Mouse (Mus musculus) right cerebral cortex, postnatal 10 days (tissue): ENCODE results near the gene P2rx5.

ENCODE experiments used
- DNase-seq, 2 experiments: peaks; one replicate each; pipeline ENCODE4 v3.0.0; 2021; ENCODE audit warnings: low spot score in 2 of 2

The P2rx5 gene

DNA sequence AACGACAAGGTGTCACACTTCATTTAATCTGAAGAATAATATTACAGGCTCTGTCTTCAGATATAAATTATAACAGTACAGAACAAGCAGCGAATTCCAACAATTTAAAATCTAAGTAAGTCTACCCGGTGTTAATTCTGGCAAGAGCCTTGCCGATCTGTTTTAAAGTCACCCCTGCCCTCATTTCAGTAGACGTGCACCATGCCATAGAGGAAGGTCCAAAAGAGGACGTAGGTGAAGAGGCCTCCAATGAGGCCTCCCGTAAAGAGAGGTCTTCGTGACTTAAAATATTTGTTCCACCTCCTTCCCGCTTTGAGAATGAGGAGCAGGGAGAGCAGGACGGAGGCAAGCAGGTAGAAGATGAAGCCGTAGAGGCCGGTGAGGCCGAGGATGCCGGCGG is 16.0 kb downstream of the P2rx5 start:
- no peak for DNase-seq

DNA sequence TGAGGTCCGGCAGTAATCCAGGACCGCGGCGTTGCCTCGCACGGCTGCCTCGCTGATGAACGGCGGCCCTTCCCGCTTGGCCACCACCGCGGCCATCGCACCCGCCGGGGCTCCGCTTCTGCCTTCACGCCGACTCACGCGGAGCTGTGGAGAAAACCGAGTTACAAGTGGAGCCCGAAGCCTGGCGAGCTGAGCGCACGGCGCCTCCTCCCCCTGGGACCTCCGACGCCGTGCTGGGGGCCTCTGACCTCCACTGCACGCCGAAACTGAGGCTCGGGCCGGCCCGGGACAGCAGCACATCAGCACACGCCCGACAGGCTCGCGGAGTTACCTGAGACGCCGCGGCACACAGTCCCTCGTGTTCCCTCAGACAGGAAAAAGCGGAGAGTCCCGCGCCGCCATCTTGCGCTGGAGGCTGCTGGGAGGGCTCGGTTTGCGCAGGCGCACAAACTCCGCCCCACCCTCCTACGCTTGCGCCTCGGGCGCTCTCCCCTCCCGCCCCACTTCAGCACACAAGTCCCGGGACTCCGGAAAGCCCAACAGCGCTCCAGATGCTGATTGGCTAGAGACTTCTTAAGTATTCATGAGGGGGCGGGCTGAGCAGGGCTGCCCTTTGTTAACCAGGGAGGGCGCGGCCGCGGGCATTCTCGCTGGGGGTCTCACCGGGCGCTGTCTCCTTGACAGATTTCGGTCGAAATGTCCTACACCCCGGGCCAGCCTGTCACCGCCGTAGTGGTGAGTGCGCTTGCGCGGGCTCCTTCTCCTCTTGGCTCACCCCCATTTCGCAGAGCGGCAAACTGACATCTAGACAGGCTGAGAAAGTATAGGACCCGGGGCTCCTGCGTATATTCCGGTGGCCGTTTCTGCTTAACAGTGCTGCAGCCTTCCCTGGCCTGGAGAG is 16.6 kb downstream of the P2rx5 start, which contains the start of the genes Emc6 and Tax1bp3:
Gene Emc6, minus strand, starts transcription at position 430 of the 901 bp plus-strand sequence.
Gene Tax1bp3, plus strand, starts transcription at position 476 of the 901 bp plus-strand sequence.
- peak; percentile 97 for DNase-seq

DNA sequence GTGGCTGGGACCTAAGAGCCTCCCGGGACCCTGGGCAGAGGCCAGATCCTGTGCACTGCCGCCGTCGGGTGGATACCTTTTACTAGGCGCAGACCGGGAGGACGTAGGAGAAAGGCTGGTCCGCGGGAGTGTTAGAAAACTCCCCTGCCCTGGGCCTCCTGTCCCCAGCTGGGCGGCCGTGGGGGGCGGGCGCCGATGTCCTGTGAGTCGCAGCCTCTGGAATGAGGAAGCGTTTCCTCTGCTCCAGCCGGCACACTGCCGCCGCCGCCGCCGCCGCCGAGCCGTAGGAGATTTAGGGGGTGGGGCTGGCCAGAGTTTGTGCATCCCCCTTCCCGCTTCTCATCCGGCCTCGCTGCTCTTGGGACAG is 17.3 kb downstream of the P2rx5 start:
- peak; percentile 58 to 60 for DNase-seq

DNA sequence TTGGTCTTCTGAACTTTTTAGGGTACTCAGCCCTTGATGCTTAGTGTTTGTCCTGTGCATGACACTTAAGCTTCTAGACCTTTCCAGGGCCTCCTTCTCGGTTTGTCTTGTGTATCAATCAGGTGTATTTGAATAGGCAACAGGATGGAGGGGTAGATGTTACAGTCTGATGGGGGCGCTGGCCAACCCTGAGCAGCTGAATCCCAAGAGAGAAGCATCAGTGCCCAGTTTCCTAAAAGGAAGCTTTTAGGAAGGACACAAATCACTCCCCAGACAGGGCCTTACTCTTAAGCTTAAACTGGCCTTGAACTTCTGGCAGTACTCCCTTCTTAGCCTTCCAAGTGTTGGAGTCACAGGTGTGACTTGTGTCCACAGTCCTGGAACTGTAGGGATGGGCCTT is 17.7 kb downstream of the P2rx5 start:
- no peak for DNase-seq

DNA sequence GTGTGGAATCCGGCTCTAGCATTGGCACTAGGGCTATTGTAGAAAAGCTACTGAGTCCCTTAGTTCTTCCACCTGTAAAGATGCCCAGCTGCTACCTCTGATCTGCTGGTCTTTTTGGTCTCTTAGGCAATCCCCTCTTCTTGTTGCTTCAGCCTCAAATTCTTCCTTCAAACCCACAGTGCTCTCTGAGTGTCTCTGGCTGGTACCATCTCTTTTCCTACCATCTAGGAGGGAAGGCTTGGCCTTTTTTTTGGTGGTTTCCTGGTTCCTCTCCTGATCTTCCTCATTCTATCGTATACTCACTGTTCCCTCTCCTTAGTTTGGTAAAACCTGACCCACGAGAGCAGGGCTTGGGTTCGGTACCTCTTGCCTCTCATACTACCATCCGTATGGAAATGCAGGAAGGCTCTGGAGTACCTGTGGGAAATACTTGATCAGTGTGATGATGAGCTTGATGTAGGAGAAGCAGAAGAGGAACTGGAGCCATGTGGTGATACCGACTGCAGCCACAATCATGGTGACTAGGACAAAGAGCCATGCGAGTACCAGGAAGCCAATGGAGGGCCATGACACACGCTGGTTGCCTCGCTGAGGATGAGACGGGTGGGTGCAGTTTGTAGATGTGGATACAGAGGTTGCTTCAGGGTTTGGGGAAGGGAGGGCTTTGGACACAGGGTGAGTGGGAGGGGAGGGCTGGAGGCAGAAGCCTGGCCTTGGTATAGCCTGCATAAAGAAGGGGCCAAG is 25.8 kb downstream of the P2rx5 start:
- DNase-seq: no peak

DNA sequence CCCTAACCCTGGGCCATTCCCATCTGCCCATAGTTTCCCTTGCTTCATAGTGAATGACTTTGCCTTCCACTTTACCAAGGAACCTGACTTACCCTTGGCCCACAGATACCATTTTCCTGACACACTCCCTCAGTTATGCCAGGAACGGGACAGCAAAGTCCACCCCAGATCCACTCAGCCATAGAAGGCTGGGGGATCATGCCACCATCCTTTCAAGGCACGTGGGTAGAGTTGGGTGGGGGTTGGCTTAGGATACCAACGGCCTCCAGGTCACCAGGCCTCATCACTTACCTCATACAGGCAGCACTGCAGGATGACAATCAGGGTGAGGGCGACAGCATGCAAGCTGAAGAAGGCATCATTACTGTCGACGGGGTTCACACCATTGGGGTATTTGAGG is 27.0 kb downstream of the P2rx5 start:
- no peak for DNase-seq

DNA sequence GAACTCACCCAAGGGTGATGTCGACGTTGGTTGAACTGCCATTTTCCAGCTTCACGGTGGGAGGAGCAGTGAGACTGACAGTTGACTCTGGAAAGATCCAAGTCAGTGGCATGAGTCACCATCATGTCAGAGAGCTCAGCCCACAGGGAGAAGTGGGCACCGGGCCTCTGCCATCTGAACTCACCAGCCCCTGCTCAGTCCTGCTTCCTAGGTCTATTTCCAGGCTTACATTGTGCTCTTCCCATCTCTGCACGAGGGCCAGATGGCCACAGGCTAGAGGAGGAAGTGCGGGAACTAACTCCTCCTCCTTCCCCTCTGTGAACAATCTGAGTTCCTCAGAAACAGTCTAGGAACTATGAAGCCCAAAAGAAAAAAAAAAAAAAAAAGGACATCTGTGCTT is 32.8 kb downstream of the P2rx5 start:
- peak; percentile 35 to 45 for DNase-seq

DNA sequence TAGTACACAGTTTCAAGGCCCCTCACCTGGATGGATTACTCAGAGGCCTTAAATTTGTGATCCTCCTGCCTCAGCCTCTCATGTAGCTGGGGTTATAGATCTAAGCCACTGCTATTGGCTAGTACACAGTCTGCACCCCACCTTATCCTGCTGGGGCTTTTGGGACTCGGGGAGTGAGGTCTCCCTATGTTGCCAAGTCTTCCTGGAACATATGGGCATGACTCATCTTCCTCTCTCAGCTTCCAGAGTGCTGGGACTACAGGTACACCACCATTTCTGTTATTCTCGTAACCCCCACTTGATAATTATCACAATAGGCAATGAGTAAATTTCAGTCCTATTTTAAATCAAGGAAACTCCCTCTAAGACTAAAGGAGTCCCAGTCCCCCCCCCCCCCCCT is 34.2 kb downstream of the P2rx5 start:
- no peak for DNase-seq

DNA sequence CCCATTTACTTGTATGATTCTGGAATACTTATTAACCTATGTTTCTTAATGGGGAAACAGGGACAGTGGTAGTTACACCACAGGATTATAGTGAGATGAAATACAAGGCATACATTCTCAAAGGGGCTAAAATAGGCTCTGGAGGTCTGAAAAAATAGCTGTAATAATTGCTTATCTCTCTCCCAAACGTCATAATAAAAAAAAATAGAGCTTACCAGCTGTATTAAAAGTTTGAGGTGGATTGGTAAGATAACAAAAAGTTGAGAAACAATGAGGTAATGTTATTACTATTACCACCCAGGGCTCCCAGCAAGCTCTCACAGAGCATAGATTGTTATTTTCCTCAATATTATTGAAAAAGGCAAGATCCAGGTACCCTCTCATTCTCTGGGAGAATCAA is 38.0 kb downstream of the P2rx5 start:
- DNase-seq: no peak

DNA sequence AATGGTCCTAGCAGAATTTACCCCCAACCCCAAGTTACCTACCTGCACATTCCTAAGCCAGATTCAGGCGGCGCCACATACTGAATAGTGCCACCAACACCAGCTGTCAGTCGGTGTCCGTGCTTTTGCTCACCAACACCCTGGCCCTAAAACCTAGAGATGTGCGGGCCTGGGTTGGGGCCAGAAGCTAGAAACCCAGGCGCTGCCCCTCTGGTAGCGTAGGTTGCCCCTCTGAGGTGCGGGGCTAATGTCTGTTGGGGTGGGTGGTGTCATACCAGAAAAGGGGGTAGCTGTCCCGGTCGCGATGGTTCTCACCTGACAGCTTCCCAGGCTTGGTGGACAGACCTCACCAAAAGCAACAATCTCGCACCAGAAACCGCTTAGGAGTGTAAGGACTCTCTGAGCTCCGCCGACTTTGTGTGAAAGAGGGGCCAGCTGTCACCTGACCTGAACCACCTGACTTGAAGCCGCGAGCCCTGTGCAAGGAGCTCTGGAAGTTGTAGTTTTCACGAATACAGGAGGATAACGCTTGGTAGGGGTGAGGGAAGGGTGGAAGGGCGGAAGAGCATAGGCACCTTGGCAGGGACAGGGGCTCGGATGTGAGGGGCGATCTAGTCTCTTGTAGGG is 38.5 kb downstream of the P2rx5 start, which contains the start of gene Ctns:
Gene Ctns, minus strand, starts transcription at position 440 of the 627 bp plus-strand sequence.
- peak; percentile 91 to 95 for DNase-seq

DNA sequence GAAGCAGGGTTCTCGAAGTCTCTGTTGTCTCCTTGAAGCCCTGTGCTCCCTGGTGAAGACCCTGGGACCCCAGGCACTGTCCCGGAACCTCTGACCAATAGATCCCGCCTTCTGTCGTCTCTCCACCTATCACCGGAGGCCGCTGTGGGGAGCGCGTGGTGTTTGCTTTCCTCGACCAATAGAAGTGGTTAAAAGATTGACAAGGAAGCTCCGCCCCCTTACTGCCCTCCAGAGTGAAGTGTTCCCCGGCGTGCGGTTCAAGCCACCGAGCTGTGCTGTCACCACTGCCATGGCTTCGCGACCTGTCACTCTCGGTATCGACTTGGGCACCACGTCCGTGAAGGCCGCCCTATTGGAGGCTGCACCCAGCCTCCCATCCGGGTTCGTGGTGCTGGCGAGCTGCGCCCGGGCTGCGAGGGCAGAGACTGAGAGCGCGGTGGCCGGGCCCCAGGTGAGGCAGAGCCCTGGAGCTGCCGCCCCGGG is 39.0 kb downstream of the P2rx5 start, which contains the start of gene Shpk:
Gene Shpk, plus strand, starts transcription at position 231 of the 483 bp plus-strand sequence.
- peak; percentile 97 to 98 for DNase-seq

DNA sequence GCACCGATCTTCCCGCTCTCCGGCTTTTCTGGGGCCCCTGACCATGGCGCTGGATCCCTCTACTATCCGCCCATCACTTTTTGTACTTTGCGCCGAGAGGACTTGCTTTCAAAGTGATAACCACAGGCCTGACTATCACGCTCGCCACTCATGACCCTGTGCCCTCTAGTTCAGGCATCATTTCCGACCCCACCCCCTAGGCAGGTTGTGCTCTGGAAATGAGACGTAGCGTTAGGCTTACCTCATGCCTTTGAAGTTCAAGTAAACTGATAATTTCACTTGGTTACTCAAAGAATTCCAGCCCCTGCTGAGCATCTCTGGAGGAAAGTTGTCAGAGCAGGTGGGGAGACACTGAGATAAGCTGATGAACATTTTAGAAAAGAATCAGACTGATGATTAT is 39.7 kb downstream of the P2rx5 start:
- no peak for DNase-seq

DNA sequence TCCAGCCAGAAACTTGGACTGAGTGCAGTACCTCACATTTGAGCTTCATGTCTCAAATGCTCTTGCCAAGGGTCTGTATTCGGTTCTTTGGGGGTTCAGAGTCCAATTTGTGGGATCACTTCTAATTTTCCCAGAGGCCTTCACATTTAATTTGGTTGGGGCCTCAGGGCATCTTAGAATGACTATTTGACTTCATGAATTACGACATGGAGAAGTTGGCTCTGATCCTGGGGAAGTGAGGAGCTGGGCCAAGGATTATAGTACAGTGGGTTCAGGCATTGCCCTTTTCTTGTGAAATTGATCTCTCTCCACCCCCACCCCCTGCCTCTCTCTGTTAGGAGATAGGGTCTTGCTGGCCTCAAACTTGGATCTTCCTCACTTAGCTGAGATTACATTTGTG is 40.8 kb downstream of the P2rx5 start:
- no peak for DNase-seq

DNA sequence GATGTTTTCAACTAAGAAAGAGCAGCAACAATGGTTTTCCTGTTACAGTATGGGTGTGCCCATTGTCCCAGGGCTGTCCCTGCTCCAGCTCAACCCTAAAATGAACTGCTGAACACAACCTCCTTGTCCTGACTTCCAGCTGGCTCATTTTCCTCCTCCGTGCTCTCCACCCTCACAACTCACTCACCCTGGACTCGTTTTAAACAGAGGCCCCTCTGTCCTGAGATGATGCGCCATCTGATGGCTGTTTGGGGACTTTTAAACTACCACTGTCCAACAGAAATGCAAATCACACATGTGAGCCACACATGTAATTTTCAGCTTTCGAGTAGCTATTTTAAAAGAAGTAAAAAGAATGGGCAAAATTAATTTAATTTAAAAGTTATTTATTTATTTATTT is 41.4 kb downstream of the P2rx5 start:
- no peak for DNase-seq

DNA sequence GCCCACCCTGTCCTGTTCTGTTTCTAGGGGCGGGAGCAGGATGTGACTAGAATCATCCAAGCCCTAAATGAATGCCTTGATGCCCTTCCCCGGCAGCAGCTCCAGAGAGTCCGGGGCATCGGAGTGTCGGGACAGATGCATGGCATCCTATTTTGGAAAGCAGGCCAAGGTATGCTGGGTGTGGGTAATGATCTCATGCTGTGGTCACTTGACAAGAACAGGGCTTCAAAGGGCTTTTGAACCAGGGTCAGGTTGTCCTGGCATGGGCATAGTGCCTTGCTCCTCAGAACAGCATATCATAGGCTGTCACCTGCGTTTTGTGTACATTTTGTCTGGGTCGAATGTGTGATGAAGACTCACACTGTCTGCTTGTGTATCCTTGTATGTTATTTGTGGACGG is 43.7 kb downstream of the P2rx5 start:
- DNase-seq: no peak

DNA sequence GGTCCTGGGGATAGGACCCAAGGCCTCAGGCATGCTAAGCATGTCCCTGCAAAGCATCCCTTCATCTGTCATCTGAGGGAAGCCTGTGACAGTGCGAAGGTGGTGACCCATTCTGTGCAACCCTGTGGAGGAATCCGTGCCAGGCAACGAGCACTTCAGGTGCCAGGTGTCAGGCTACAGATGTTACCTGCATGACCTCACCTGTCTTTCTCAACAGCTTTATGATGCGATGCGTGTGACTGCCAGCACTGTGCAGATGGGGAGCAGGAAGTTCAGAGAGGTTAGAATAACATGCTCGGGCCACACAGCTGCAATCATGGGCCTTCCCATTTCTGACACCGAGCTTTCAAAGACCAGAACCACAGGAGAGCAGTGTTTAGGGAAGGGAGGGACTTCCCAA is 45.0 kb downstream of the P2rx5 start:
- no peak for DNase-seq

DNA sequence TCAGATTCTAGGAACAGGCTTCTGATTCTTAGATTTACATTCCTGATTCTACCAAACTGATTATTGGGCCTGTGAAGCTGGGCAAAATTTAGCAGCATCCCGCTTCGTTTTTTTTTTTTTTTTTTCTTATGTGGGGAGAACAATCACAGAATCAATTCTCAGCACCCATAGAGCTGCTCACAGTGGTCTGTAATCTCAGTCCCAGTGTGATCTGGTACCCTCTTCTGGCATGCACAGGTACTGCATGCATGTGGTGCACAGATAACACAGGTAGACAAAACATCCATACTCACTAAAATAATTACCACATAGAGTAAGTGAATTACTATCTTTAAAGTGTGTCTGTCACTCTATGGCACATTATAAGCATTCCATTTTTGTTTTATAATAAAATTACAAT is 47.4 kb downstream of the P2rx5 start:
- DNase-seq: no peak

DNA sequence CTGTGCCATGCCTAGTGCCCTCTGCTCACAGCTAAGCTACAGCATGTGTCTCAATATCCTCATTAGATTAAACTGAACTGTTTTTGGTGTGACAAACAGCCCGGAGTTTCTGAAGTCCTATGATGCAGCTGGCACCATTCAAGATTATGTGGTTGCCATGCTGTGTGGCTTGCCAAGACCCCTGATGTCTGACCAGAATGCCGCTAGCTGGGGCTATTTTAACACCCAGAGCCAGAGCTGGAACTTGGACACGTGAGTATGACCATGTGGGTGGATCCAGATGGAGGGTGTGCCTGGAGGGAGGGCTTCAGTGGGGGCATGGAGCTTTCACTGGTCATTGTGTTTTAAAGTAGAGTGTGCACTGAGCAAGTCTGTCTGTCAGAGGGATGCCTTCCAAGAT is 53.7 kb downstream of the P2rx5 start:
- no peak for DNase-seq

DNA sequence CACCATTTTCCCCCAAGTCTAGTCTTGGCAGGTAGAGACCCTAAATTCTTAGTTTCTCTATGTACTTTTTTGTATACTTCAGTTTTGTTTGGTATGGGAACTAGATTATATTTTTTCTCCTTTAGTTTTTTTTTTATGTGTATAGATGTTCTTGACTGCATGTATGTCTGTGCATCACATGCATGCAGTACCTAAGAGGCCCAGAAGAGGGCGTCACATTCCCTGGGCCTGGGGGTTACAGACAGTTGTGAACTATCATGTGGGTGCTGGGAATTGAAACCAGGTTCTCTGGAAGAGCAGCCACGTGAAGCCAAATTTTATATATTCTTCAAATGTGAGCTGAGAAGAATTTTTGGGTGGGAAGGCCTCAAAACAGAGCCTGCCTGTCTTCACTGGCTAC is 59.5 kb downstream of the P2rx5 start:
- no peak for DNase-seq

DNA sequence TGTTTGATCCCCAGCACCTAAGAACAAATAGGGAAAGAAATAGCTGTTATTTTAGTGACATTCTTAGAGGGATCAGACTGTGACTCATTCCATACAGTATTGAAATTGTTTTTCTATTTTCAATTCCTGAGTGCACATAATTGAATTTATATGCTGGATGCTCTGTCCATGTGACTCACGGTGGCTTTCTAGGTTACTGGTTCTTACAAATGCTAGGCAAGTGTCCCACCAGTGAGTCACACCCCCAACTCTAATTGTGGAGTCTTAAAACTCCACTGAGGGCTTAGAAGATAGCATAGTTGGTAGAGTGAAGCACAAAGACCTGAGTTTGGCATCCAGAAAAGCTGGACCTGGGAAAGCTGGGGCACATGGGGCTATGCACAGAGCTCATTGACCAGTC is 60.4 kb downstream of the P2rx5 start:
- no peak for DNase-seq
